Mouse (Mus musculus): ENCODE data around the gene Odf3l1. TPM values are rescaled to one million over a fixed set of nuclear protein-coding genes. Genes with fewer than 3 reads are reported as not detected.

Gene Odf3l1
- polyA plus RNA-seq, 1 experiment: 37.5 TPM

GRCm38 (mm10) chr9:56869552-56869951 lies 5.1 kb upstream of the Odf3l1 start:
- peaks cover 5% of the 10 kb centered on the region for H3K4me1 ChIP-seq (ENCODE audit: control insufficient read depth, insufficient read depth, insufficient read length, low read length)
- H3K27ac ChIP-seq (replicated peaks; ENCODE audit: low read depth, low read length): no peak overlapping the region
- no peak overlapping the region for H3K4me3 ChIP-seq (ENCODE audit: insufficient read depth, low read depth, low read length)

DNA sequence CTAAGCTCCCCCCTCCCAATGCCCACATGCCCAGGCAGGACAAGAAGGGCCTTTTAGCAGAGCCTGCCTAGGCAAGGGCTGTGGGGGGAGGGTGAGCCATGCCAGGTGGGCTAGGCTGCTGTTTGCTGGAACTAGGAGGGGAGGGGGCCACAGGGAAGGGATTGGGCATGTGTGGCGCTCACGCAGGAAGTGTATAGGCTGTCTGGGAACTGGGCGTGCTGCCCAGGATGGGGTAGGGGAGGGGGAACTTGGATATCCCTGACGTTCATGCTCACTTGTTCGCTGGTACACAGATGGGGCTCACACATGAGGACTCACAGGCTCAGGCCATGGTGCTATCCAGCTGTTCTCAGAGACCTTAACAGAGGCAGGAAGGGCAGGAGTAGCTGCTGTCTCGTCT lies 3.8 kb upstream of the Odf3l1 start:
- Histone ChIP-seq H3K4me1 (ENCODE audit: control insufficient read depth, insufficient read depth, insufficient read length, low read length) (peaks cover 1% of the 10 kb centered on the region), H3K27ac (replicated peaks; ENCODE audit: low read depth, low read length) (peak overlapping the region; percentile 41), H3K4me3 (ENCODE audit: insufficient read depth, low read depth, low read length) (no peak overlapping the region; the same call in 1 of the 2 replicates)

GRCm38 (mm10) chr9:56866430-56866829 lies 2.0 kb upstream of the Odf3l1 start:
- H3K4me3 ChIP-seq (ENCODE audit: insufficient read depth, low read depth, low read length): peak overlapping the region; percentile 69

GRCm38 (mm10) chr9:56865673-56866400 lies 1.4 kb upstream of the Odf3l1 start:
- Histone ChIP-seq H3K27ac (replicated peaks; ENCODE audit: low read depth, low read length) (peak overlapping the region; percentile 84; the same call in 1 of the 2 replicates), H3K4me1 (ENCODE audit: control insufficient read depth, insufficient read depth, insufficient read length, low read length) (peaks cover 2% of the 10 kb centered on the region; the same call in 1 of the 2 replicates)

More at GRCm38 (mm10) chr9:56866430-56866829, 2.0 kb upstream of the Odf3l1 start:
- peaks cover 2% of the 10 kb centered on the region; the same call in 1 of the 2 replicates for H3K4me1 ChIP-seq (ENCODE audit: control insufficient read depth, insufficient read depth, insufficient read length, low read length)
- peak overlapping the region; percentile 84 for H3K27ac ChIP-seq (replicated peaks; ENCODE audit: low read depth, low read length)

GRCm38 (mm10) chr9:56864832-56865231 lies 353 bp upstream of the Odf3l1 start, which contains the start of gene Cspg4:
Gene Cspg4 (plus strand): TSS chr9:56865033.
- Histone ChIP-seq H3K4me3 (ENCODE audit: insufficient read depth, low read depth, low read length) (peak within 1 kb of the TSS; percentile 69), H3K27ac (replicated peaks; ENCODE audit: low read depth, low read length) (peak within 1 kb of the TSS; percentile 92), H3K4me1 (ENCODE audit: control insufficient read depth, insufficient read depth, insufficient read length, low read length) (peaks cover 4% of the 10 kb centered on the region; the same call in 1 of the 2 replicates)

More at GRCm38 (mm10) chr9:56865673-56866400, 1.4 kb upstream of the Odf3l1 start:
- peak overlapping the region; percentile 69 for H3K4me3 ChIP-seq (ENCODE audit: insufficient read depth, low read depth, low read length)

GRCm38 (mm10) chr9:56862863-56863262 lies 1.6 kb downstream of the Odf3l1 start:
- peak overlapping the region; percentile 18; the same call in 1 of the 2 replicates for H3K27ac ChIP-seq (replicated peaks; ENCODE audit: low read depth, low read length)
- peaks cover 5% of the 10 kb centered on the region; the same call in 1 of the 2 replicates for H3K4me1 ChIP-seq (ENCODE audit: control insufficient read depth, insufficient read depth, insufficient read length, low read length)
- no peak overlapping the region for H3K4me3 ChIP-seq (ENCODE audit: insufficient read depth, low read depth, low read length)

DNA sequence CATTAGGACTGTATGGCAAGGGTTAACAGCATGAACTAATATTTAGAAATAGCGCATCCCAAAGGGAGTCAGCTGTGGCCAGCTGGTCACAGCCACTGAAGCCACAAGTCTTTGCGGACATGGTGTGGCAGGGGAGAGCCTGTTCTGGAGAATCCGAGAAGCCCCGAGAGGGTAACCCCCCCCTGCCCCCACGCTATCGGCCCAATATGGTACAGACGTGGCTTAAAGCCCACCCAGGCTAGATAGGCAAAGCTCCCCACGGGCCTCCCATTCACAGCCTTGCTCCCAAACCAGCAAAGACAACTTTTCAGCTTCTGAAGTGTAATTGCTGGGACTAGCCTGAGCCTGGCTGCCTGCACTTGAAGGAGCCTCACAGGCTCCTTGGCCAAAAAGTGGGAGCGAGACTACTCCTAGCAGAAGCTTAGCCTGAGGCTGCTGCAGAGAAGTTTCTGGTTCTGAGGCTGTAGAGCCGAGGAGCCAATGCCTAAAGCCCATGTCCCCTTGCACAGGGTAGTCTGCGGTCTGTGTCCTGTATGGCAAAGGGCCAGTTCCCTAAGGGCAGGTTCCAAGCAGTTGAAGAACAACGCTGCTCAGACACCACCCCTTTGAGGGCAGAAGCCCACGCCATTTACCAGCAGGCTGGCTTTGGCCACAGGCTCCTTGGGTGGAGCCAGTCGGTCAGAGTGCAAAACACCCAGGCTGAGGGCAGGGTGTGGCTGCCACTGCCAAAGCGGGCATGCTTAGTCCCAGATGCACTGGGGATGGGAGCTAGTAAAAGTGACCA lies 3.8 kb downstream of the Odf3l1 start:
- peak overlapping the region; percentile 96 for H3K27ac ChIP-seq (replicated peaks; ENCODE audit: low read depth, low read length)
- H3K4me1 ChIP-seq (ENCODE audit: control insufficient read depth, insufficient read depth, insufficient read length, low read length): 0 out of 2 replicates have a peak, but pooled peaks cover 5% of the 10 kb centered on the region
- peak overlapping the region; percentile 44 for H3K4me3 ChIP-seq (ENCODE audit: insufficient read depth, low read depth, low read length)

DNA sequence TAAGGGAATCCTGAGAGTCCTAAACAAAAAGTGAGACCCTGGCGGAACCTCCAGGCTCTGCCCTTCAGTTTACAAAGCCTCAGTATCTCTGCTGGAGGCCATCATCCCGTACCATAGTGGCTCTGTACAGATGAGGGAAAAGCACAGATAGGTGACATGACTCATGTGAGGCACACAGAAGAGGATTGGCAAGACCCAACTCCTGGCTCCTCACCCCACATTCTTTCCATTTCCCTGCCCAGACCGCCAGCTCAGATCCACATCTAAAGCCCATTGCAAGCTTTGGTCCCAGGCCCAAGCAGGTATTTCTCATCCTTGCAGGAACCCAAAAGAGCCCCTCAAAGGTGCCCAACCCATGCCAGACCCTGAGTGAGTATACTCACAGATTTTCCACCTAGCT lies 4.4 kb downstream of the Odf3l1 start:
- H3K4me1 ChIP-seq (ENCODE audit: control insufficient read depth, insufficient read depth, insufficient read length, low read length): 0 out of 2 replicates have a peak, but pooled peaks cover 5% of the 10 kb centered on the region
- H3K27ac ChIP-seq (replicated peaks; ENCODE audit: low read depth, low read length): peak overlapping the region; percentile 46
- H3K4me3 ChIP-seq (ENCODE audit: insufficient read depth, low read depth, low read length): peak overlapping the region; percentile 44

DNA sequence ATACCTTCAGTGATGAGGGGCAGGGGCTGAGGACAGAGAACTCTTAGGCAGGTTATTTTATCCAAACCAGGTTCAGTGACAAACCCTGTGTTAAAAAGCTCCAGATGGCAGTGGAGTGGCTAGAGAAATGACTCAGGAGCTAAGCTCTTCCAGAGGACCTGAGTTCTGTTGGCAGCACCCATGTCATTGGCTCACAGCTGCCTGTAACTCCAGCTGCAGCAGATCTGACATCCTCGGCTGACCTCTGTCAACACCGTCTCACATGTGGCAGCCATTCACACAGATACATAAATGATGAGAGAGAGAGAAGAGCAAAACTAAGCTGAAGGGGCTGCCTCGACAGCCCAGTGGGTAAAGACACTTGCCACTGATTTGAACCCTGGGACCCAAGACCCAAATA lies 7.0 kb downstream of the Odf3l1 start:
- 0 out of 2 replicates have a peak, but pooled peaks cover 3% of the 10 kb centered on the region for H3K4me1 ChIP-seq (ENCODE audit: control insufficient read depth, insufficient read depth, insufficient read length, low read length)
- no peak overlapping the region for H3K4me3 ChIP-seq (ENCODE audit: insufficient read depth, low read depth, low read length)
- no peak overlapping the region for H3K27ac ChIP-seq (replicated peaks; ENCODE audit: low read depth, low read length)

DNA sequence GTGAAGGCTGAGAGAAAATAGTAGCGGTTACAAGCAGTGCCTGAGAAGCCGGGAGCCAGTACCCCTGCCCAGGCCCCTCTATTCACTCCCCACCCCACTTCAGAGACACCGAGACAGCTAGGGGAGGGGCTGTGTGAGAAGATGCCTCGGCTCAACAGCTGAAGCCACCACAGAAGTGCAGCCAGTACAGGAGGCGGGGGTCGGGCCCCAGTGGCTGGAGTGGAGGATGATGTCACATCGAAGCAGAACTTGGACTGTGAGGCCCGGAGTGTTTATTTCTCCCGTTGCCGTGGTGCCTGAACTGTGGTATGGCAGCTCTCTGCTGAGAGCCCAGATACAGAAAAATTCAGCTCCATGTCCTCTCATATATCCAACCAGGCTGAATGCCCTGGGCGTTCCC lies 12.7 kb downstream of the Odf3l1 start:
- Histone ChIP-seq H3K4me1 (ENCODE audit: control insufficient read depth, insufficient read depth, insufficient read length, low read length) (no peaks in the 10 kb centered on the region), H3K4me3 (ENCODE audit: insufficient read depth, low read depth, low read length) (no peak overlapping the region), H3K27ac (replicated peaks; ENCODE audit: low read depth, low read length) (no peak overlapping the region)

- H3K4me1 ChIP-seq (ENCODE audit: control insufficient read depth, insufficient read depth, insufficient read length, low read length): no peaks in the 10 kb centered on the region
- no peak overlapping the region for H3K27ac ChIP-seq (replicated peaks; ENCODE audit: low read depth, low read length)
- no peak overlapping the region for H3K4me3 ChIP-seq (ENCODE audit: insufficient read depth, low read depth, low read length)
These were observed 13.6 kb downstream of the Odf3l1 start for GRCm38 (mm10) chr9:56850905-56851252.

DNA sequence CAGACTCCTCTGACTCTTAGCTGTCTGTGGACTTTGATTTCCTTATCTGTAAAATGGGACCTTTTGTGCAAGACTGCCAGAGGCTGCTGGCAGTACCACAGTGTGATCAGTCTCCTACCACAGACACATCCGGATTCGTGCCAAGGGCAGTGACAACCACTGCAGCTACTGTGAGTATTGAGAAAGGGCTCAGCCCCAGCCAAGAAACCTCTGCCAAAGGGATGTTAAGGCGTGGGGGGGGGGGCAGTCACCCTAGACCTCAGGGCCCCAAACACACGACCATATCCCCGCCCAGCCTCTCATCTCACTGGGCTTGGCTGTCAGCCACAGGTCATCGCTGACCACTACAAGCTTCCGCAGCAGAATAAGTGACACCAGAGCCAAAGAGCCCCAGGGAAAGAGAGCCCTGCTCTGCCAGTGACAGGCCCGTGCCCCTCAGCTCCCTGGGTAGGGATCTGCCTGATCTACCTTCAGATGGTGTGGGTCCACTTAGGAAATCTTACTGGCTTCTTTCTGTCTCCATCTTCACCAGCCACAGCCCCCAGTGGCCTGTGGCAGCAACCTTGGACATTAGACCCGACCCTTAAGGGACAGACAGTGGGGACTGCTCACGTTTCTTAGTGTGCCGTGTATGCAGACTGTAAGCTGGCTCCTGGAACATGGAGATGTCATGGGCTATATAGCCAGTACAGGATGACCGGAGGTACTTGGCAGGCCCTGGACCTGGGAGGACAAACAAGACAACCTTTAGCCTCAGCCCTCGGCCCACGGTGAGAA lies 14.2 kb downstream of the Odf3l1 start:
- Histone ChIP-seq H3K4me3 (ENCODE audit: insufficient read depth, low read depth, low read length) (no peak overlapping the region), H3K27ac (replicated peaks; ENCODE audit: low read depth, low read length) (no peak overlapping the region), H3K4me1 (ENCODE audit: control insufficient read depth, insufficient read depth, insufficient read length, low read length) (no peaks in the 10 kb centered on the region)

GRCm38 (mm10) chr9:56847523-56847922 lies 17.0 kb downstream of the Odf3l1 start:
- Histone ChIP-seq H3K4me3 (ENCODE audit: insufficient read depth, low read depth, low read length) (no peak overlapping the region), H3K4me1 (ENCODE audit: control insufficient read depth, insufficient read depth, insufficient read length, low read length) (no peaks in the 10 kb centered on the region), H3K27ac (replicated peaks; ENCODE audit: low read depth, low read length) (no peak overlapping the region)

- Histone ChIP-seq H3K4me1 (ENCODE audit: control insufficient read depth, insufficient read depth, insufficient read length, low read length) (no peaks in the 10 kb centered on the region), H3K4me3 (ENCODE audit: insufficient read depth, low read depth, low read length) (no peak overlapping the region), H3K27ac (replicated peaks; ENCODE audit: low read depth, low read length) (no peak overlapping the region)
These were observed 19.8 kb downstream of the Odf3l1 start for GRCm38 (mm10) chr9:56844644-56845043.

All from brown adipose tissue, adult 24 weeks (tissue).